Mouse (Mus musculus): Measurements from ENCODE around the gene Nkrf. TPM values are rescaled to one million over a fixed set of nuclear protein-coding genes. Genes with fewer than 3 reads are reported as not detected.
"Not testable (repeated sequence)": the region's sequence is repeated elsewhere in the genome, so short reads cannot be mapped to it uniquely, and the experiment has no call there.

Nkrf gene
- polyA plus RNA-seq, 1 experiment from 2014 or later: 16.7 TPM

DNA sequence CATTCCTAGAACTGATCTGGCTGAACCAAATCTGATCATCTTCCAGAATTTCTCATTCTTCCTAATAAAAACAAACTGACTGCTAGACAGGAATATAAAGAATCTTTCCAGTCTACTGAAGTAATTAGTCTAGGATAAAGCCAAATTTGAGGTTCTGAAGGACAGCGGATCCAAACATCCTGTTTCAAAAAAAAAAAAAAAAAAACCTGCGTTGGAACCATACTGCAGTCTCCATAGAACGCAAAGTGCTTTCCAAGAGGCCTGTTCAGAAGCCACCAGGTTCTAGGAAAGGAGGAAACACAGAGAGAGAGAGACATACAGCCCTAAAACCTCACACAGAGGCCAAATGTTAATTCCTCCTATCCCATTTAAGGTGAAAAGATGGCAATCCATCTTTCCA, 1.0 kb downstream of the Nkrf start:
- Histone ChIP-seq H3K4me2 (peak overlapping the region; percentile 48), H3K9ac (peak overlapping the region; percentile 69), H3K36me3 (replicated peaks) (no peaks in the 10 kb centered on the region), H3K27ac (peak overlapping the region; percentile 88), H3K9me3 (no peaks in the 10 kb centered on the region), H3K4me3 (peak overlapping the region; percentile 57), H3K27me3 (replicated peaks) (no peaks in the 10 kb centered on the region), H3K4me1 (peaks cover 6% of the 10 kb centered on the region; the same call in 1 of the 2 replicates)
- WGBS: 31% methylated on average over 3 of the region's 3 CpGs
- ATAC-seq (replicated peaks): no peak

DNA sequence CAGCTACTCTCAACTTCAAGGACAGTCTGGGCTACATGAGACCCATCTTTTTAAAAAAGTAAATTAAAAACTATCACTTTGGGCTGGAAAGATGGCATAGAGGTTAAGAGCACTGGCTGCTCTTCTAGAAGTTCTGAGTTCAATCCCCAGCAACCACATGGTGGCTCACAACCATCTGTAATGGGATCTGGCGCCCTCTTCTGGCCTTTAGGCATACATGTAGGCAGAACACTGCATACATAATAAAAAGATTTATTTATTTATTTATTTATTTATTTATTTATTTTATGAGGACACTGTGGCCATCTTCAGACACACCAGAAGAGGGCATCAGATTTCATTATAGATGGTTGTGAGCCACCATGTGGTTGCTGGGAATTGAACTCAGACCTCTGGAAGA, 3.8 kb downstream of the Nkrf start:
- H3K9me3 ChIP-seq; H3K27me3 ChIP-seq (replicated peaks); H3K4me1 ChIP-seq; H3K4me3 ChIP-seq; H3K9ac ChIP-seq; H3K4me2 ChIP-seq; H3K36me3 ChIP-seq (replicated peaks); H3K27ac ChIP-seq; ATAC-seq (replicated peaks): not testable (repeated sequence)
- 25% methylated on average over 1 of the region's 1 CpGs for WGBS

DNA sequence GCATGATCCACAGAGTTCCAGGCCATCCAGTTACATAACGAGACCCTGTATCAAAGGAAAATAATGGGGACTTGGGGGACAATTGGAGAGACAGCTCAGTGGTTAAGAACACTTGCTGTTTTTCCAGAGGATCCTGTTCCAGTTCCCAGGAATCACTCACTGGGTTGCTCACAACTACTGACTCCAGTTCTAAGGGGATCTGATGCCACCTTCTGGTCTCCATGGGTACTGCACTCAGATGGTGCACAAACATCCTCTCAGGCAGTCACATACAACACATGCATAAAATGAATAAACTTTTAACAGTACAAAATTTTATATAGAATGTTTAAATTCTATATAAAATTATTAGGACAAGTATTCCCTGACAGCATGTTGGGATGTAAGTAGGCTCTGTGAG, 18.0 kb downstream of the Nkrf start:
- Histone ChIP-seq H3K27ac (no peak overlapping the region), H3K27me3 (replicated peaks) (no peaks in the 10 kb centered on the region), H3K4me2 (no peak overlapping the region), H3K9me3 (no peaks in the 10 kb centered on the region), H3K36me3 (replicated peaks) (no peaks in the 10 kb centered on the region), H3K9ac (no peak overlapping the region), H3K4me3 (no peak overlapping the region), H3K4me1 (no peaks in the 10 kb centered on the region)
- 88% methylated on average over 1 of the region's 1 CpGs for WGBS
- no peak for ATAC-seq (replicated peaks)

DNA sequence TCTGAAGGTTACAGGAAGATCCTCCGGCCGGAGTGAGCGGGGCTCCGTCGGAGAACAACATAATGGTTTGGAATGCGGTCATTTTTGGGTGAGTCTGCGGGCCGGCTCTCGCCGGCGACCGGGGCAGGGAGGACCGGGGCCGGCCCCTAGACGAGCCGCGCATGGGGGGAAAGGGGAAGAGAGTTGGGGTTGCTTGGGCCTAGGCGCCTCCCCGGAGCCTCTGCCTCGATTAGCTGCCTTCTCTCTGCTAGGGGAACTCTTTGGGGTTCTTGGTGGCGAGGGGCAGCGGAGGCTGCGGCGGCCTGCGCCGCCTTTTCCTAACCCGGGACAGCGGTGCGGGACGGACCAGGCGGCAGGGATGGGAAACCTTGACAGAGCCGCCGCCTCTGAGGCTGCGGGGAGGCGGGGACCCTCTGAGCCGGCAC, 28.0 kb downstream of the Nkrf start:
- Histone ChIP-seq H3K36me3 (replicated peaks) (no peaks in the 10 kb centered on the region), H3K4me3 (peak overlapping the region; percentile 71), H3K27me3 (replicated peaks) (no peaks in the 10 kb centered on the region), H3K4me1 (peaks cover 4% of the 10 kb centered on the region), H3K9ac (peak overlapping the region; percentile 78), H3K4me2 (peak overlapping the region; percentile 54), H3K27ac (peak overlapping the region; percentile 82), H3K9me3 (no peaks in the 10 kb centered on the region)
- 16% methylated on average over 35 of the region's 36 CpGs for WGBS
- peak; percentile 69 for ATAC-seq (replicated peaks)

DNA sequence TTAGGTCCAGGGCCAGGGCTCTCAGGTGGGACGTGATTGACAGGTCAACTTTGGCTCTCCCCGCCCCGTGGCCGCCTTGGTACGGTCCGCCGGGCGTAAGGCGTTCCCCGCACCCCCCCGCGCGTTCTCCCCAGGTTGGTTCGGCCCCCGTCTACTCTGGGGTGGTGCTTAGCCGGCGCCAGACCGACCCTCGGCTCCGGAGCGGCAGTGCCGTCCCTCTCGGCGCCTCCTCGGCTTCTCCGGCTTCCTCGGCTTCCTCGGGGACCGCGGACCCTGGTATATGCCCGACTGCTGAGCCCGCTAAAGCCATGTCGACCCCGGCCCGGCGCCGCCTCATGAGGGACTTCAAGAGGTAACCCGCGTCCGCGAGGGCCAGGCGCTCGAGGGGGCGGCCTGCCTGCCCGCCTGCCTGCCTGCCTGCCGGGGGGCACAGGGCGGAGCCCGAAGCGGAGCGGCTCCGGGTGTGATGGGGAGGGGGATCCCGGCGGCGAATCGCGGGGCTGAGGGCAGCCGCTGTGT, 28.5 kb downstream of the Nkrf start:
- H3K4me2 ChIP-seq: peak overlapping the region; percentile 54
- peak overlapping the region; percentile 78 for H3K9ac ChIP-seq
- no peaks in the 10 kb centered on the region for H3K27me3 ChIP-seq (replicated peaks)
- H3K4me3 ChIP-seq: peak overlapping the region; percentile 71
- H3K9me3 ChIP-seq: no peaks in the 10 kb centered on the region
- H3K36me3 ChIP-seq (replicated peaks): no peaks in the 10 kb centered on the region
- peaks cover 4% of the 10 kb centered on the region for H3K4me1 ChIP-seq
- peak overlapping the region; percentile 82 for H3K27ac ChIP-seq
- ATAC-seq (replicated peaks): peak; percentile 97
- WGBS: 19% methylated on average over 57 of the region's 57 CpGs

DNA sequence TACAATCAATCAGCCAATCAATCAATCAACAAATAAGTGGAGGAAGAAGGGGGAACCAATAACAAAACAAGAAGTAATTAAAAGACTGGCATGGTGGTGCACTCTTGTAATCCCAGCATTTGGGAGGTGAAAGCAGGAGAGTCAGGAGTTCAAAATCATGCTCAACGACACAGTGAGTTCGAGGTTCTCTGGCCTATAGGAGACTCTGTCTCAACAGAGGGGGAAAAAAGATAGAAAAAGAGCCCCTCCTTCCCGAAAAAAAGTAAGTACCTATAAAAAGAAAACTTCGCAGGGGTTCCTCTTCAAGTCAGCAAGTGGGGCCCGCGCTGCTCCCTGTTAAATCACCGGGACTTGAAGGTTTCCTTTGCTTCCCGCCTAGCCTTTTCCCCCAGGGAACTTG, 28.9 kb downstream of the Nkrf start, which contains the start of the genes Ube2a and C330007P06Rik:
Gene Ube2a, plus strand, starts transcription at position 136 of the 400 bp plus-strand sequence.
Gene C330007P06Rik, minus strand, starts transcription at position 347 of the 400 bp plus-strand sequence.
- peak; percentile 48 for ATAC-seq (replicated peaks)
- peak within 1 kb of the TSS; percentile 71 for H3K4me3 ChIP-seq
- H3K27me3 ChIP-seq (replicated peaks): no peaks in the 10 kb centered on the region
- peak within 1 kb of the TSS; percentile 82 for H3K27ac ChIP-seq
- WGBS: 32% methylated on average over 8 of the region's 8 CpGs
- no peaks in the 10 kb centered on the region for H3K9me3 ChIP-seq
- H3K4me2 ChIP-seq: peak within 1 kb of the TSS; percentile 54
- no peaks in the 10 kb centered on the region for H3K36me3 ChIP-seq (replicated peaks)
- H3K4me1 ChIP-seq: peaks cover 4% of the 10 kb centered on the region
- peak within 1 kb of the TSS; percentile 78 for H3K9ac ChIP-seq

DNA sequence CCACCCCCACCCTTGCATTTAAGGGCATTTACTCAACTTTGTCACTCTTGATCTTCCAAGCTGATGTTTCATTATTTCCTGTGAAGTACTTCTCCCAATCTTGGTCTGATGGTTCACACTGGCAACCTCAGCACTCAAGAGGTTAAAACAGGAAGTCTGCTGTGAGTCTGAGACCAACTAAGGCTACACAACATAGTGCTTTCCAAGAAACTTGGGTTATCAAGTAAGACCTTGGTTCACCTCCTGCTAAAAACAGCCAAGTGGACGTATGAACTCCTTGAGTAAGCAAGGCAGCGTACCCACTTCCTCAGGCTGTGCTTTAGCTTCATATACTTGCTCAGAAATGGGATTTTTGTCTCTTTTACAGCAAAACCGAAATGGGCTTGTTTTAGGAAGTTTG, 32.3 kb downstream of the Nkrf start:
- ATAC-seq (replicated peaks): no peak
- Histone ChIP-seq H3K4me2 (no peak overlapping the region), H3K9me3 (no peaks in the 10 kb centered on the region), H3K36me3 (replicated peaks) (no peaks in the 10 kb centered on the region), H3K4me3 (no peak overlapping the region), H3K4me1 (peaks cover 1% of the 10 kb centered on the region), H3K27ac (no peak overlapping the region), H3K27me3 (replicated peaks) (no peaks in the 10 kb centered on the region), H3K9ac (no peak overlapping the region)
- whole genome bisulfite sequencing: 76% methylated on average over 3 of the region's 3 CpGs

DNA sequence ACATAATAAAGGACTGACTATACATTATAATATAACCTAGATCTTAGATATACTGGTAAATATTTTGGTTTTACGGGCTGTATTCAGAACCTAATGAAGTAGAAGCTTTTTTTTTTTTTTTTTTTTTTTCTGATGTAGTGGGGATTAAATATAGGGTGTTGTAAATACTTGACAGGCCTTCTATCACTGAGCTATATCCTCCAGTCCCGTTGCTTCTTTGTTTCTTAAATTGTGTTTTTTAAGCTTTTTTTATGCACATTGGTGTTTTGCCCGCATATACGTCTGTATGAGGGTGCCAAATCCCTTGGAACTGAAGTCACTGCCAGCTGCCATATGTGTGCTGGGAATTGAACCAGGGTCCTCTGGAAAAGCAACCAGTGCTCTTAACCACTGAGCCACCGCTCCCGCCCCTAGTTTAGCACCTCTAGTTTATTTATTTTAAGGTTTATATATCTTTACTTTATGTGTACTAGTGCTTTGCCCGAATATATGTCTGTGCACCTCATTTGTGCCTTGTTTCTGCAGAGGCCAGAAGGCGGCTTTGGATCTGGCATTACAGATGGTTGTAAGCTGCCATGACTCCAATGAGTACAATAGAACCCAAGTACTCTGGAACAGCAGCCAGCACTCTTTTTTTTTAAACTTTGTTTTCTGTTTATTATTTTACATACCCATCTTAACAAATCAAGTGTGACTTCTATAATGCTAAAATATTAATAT, 37.9 kb downstream of the Nkrf start:
- Histone ChIP-seq H3K4me2 (peak overlapping the region; percentile 39), H3K27ac (no peak overlapping the region), H3K4me3 (peak overlapping the region; percentile 46), H3K27me3 (replicated peaks) (no peaks in the 10 kb centered on the region), H3K4me1 (peaks cover 12% of the 10 kb centered on the region), H3K9ac (0 out of 2 replicates have a peak overlapping the region, but pooled peaks have one; percentile 35), H3K36me3 (replicated peaks) (no peaks in the 10 kb centered on the region), H3K9me3 (no peaks in the 10 kb centered on the region)
- WGBS: 55% methylated on average over 8 of the region's 8 CpGs
- no peak for ATAC-seq (replicated peaks)

DNA sequence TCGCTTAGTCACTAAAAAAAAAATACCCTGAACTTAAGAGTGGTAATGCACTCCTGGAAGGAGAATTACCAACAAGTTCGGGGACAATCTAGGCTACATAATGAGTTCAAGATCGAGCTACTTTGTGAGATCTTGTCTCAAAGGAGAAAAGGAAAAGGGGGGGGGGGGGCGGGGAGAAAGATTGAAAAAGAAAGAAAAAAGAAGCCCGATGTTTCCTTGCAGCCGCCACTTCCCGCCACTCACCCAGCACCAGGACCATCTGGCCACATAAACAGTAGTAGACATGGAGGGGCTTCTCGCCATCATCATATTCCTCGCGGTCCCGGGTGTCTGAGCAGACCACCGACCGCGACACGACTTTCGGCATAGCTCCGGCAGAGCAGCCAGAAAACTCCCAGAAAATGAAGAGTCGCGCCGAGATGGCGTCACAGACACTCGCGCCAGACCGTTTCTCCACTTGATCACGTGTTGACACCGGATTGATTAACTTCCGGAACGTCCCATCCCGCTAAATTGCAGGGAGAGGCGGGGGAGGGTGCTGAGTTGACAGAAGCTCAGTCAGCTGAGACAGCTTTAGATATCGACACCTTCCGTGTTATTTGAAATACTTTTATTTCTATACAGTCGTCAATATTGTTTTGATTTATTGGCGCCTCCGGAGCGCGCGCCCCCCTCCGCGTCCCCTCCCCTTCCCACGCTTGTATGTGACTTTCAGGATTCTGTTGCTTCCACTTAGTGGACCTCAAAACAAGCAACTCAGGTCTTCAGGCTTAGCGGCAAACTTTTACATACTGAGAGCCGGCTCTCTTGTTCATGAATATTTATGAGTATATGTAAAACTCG, 38.7 kb downstream of the Nkrf start:
- peak overlapping the region; percentile 46 for H3K4me3 ChIP-seq
- H3K4me1 ChIP-seq: peaks cover 12% of the 10 kb centered on the region
- peak overlapping the region; percentile 70 for H3K27ac ChIP-seq
- H3K36me3 ChIP-seq (replicated peaks): no peaks in the 10 kb centered on the region
- WGBS: 22% methylated on average over 44 of the region's 44 CpGs
- H3K4me2 ChIP-seq: peak overlapping the region; percentile 48
- H3K9ac ChIP-seq: peak overlapping the region; percentile 35; the same call in 1 of the 2 replicates
- H3K9me3 ChIP-seq: no peaks in the 10 kb centered on the region
- peak; percentile 92 for ATAC-seq (replicated peaks)
- H3K27me3 ChIP-seq (replicated peaks): no peaks in the 10 kb centered on the region

DNA sequence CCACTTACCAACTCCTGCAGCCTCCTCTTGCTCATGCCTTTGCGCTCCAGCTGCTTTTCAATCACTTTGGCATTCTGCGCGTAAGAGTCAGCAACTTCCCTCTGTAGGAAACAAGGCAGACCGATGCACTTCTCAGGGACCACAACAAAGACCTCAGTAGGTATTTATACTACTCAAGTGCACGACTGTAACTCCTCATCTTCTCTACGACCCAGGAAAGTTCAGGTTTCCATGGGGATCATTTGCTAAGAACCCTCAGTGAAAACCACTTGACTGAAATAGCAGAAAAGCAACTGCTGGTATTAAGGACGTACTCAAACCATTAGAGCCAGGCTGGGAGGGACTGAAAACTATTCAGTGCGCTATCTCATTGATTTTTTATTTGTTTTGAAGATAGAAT, 50.1 kb downstream of the Nkrf start:
- ATAC-seq (replicated peaks): no peak
- Histone ChIP-seq H3K4me2 (no peak overlapping the region), H3K36me3 (replicated peaks) (no peaks in the 10 kb centered on the region), H3K9me3 (no peaks in the 10 kb centered on the region), H3K4me1 (no peaks in the 10 kb centered on the region), H3K4me3 (no peak overlapping the region), H3K27me3 (replicated peaks) (no peaks in the 10 kb centered on the region), H3K27ac (no peak overlapping the region), H3K9ac (no peak overlapping the region)
- 78% methylated on average over 8 of the region's 8 CpGs for WGBS

DNA sequence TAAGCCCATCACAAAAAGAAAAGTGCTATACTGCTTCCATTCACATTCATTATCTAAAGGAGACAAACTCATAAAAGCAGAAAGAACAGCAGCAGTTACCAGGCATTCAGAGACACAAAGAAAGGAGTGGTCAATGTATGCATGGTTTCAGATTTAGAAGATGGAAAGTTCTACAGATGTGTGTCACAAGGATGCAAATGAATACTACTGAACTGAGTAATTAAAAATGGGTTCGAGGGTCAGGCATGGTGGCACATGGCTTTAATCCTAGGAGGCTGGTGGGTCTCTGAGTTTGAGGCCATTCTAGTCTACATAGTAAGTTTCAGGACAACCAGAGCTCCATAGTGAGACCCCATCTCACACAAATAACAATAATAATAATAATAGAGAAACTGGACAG, 55.5 kb downstream of the Nkrf start:
- H3K9me3 ChIP-seq: no peaks in the 10 kb centered on the region
- H3K4me1 ChIP-seq: no peaks in the 10 kb centered on the region
- H3K9ac ChIP-seq: no peak overlapping the region
- no peaks in the 10 kb centered on the region for H3K36me3 ChIP-seq (replicated peaks)
- no peak for ATAC-seq (replicated peaks)
- H3K4me3 ChIP-seq: no peak overlapping the region
- 79% methylated on average over 1 of the region's 1 CpGs for WGBS
- no peak overlapping the region for H3K4me2 ChIP-seq
- H3K27ac ChIP-seq: no peak overlapping the region
- no peaks in the 10 kb centered on the region for H3K27me3 ChIP-seq (replicated peaks)

DNA sequence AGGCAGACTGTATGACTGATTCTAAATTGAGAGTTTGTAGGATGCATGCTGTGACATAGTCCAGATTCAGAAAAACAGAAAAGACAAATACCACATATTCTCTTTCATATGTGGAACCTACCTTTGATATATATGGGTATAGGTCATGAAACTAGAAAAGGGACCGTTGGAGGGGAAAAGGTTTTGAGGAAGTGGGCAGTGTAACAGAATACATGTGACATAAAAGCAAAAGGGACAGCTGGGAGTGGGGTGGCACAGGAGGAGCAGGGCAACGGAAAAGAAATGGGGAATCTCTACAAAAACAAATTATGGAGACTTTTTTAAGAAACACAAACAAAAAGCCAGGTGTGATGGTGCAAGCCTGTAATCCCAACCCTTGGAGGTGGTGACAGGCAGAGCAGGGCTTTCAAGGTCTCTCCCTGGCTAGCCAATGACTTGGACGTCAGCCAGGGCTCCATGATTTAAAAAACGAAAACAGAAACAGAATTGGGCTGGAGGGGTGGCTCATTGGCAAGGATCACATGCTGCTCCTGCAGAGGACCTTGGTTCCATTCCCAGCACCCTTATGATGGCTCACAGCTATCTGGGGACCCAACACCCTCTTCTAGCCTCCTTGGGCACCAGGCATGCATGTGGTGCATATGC, 59.2 kb downstream of the Nkrf start:
- 85% methylated on average over 4 of the region's 4 CpGs for WGBS
- no peaks in the 10 kb centered on the region for H3K9me3 ChIP-seq
- no peaks in the 10 kb centered on the region for H3K4me1 ChIP-seq
- no peak overlapping the region for H3K9ac ChIP-seq
- ATAC-seq (replicated peaks): no peak
- no peaks in the 10 kb centered on the region for H3K36me3 ChIP-seq (replicated peaks)
- no peaks in the 10 kb centered on the region for H3K27me3 ChIP-seq (replicated peaks)
- H3K4me2 ChIP-seq: no peak overlapping the region
- H3K27ac ChIP-seq: no peak overlapping the region
- H3K4me3 ChIP-seq: no peak overlapping the region

All from midbrain, embryonic 15.5 days (tissue).